Mouse (Mus musculus) ovary, adult 18-20 months (tissue): ENCODE results near the gene Ssr4.

Experiments
- DNase-seq: peaks from one replicate; pipeline ENCODE4 v3.0.0; 2022; ENCODE audit warnings: low spot score, mixed read lengths

The Ssr4 gene

DNA sequence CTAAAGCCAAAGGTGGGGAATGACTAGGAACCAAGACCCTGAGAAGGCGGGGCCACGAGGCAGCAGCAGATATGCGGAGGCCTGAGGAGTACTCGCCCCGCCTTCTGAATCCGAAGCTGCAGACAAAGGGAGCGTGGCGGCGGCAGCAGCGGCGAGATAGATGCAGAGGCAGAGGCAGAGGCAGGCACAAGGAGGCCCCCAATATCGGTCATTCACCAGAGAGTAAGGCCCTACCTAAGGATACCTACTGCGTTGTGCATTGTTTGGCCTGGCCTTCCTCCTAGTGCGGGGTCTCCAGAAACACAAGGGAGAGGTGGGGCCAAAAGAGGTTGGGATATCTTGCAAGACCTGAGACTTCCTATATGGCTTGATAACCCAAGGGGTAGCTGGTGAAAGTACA, 28.2 kb downstream of the Ssr4 start:
- DNase-seq: no peak

DNA sequence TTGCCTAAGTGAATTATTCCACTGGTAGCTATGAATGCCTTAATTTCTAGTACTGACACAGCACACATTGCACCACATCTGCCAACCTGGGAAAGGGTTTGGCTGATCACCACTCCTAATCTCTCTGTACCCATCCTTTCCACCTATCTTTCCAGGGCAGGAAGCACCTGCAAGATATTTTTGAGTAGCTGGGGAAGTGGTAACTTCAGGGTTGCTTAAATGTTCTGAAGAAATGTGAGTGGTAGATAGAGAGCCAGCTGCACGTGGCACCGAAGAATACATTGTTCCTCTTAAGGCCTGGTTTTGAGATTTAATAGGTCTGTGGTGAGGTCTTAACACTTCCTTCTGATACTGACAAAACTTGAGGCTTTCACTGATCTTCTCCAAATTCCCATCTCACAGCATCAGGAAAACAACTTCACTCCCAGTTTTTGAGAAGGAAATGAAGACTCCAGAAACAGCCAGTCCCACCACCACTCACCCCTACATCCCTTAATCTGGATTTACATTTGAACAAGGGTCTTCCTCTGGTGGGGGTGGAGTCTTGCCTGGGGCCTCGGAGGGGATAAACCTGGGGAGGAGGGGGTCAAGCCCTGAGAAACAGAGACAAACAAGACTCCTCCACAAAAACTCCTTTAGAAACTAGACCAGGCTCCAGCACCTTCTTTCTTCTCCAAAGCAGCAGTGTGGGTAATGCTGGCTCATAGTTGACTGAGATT, 29.9 kb downstream of the Ssr4 start:
- no peak for DNase-seq

DNA sequence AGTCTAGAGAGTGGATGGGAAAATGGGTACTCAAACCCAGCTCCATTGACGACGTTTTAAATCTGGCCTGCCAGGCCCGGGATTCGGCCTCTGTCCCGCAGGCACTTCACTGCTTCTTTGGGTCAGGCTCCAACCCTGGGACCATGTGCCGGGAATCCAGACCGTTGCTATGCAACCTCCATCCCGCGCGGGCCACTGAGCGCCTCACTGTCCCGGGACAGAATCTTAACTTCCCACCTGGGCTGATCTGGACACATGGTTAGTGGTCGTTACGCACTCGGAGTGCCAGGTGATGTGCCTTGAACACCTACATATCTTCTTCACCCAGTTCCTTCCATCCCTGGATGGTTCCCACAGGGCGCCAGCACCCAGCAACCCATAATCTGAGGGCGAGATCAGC, 36.9 kb downstream of the Ssr4 start:
- no peak for DNase-seq

DNA sequence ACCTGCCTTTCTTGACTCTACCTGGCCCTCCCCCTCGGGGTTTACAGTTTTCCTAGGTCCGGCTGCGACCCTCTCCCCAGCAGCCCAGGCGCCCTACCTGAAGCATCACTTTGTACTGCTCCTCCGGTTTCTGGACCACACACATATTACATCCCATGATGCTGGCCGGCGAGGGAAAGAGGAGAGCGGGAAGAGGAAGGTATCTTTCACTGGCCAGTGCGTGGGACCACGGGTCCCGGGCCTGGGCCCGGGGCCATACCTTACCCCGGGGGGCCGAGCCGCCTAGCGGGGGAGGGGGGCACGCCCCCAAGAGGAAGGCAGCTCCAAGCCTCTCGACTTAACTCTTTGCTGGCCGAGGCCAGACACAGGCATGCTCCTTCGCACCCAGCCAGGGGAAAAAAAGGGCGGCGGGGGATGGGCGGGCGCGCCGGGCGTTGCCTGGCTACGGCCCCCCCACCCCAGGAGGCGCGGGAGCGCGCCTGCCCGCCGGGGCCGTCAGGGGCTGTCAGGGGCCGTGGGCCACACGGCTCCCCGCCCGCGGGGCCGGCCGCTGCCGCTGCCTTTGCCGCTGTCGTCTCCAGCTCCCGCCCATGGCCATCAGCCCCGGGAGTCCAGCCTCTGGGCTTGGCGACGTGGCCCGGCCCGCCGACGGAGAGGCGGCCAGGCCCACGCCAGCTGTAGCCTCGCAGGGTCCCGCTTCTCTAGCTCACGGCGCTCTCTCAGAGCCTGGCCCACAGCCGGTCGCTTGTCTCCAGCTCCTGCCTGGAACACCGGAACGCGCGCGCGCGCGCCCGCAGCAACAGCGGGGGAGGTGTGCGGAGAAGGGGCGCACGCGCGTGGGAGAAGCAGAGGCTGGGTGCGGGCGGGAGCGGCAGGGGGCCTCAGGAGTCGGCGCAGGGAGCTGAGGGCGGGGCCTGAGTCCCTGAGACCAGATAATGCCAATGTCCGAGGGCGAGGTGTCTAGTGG, 37.6 kb downstream of the Ssr4 start, which contains the start of gene Pdzd4:
Gene Pdzd4 (minus strand): TSS at position 785 of the 967 bp plus-strand sequence.
- DNase-seq: peak; percentile 8

- no peak for DNase-seq
Observed at GRCm38 (mm10) chrX:73835731-73836130, 48.9 kb downstream of the Ssr4 start.

DNA sequence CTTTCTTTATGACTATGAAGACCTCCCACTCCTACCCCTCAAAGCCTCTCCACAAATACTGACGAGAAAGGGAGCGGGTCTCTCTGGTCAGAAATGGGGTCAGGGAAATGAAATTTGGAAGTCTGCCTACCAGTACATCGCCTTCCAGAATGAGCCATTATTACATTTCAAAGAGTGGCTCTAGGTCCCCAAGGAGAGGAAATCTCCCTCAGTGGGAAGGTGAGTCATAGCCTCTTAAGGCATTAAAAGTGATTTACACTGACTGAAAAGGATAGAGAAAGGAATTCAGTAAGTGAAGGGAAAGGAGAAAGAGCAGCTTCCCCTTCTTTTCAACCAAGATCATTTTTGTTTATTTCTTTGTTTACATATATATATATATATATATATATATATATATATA, 49.9 kb downstream of the Ssr4 start:
- no peak for DNase-seq
